Mouse (Mus musculus): Measurements from ENCODE around the gene Cfl1. TPM values are rescaled to one million over a fixed set of nuclear protein-coding genes. Genes with fewer than 3 reads are reported as not detected.

The Cfl1 gene
- total and polyA plus RNA-seq, 3 experiments = 818 to 1,768 (median 999) TPM

GRCm38 (mm10) chr19:5474281-5475068, 15.8 kb upstream of the Cfl1 start:
- in situ Hi-C loops (cut with MboI; ENCODE audit: low pct_ligation_motif_present, low pct_unique_long_range_greater_than_20kb, low sequenced_read_pairs) = no loop called here
- peaks cover 0 to 5% of the 10 kb centered on the region in 2 experiments for H3K36me3 ChIP-seq (replicated peaks in 1 of 2; ENCODE audit: control insufficient read depth in 1 of 2, insufficient read depth in 1 of 2, low read length in 1 of 2)
- no peak overlapping the region for H3K27ac ChIP-seq (ENCODE audit: insufficient read depth, low read depth)
- TF ChIP-seq EP300 (IDR thresholded peaks at IDR 0.05; ENCODE audit: low read length) = no peak
- TF ChIP-seq SIN3A (IDR thresholded peaks at IDR 0.05; ENCODE audit: low read length) = no peak
- TF ChIP-seq MAZ (IDR thresholded peaks at IDR 0.05; ENCODE audit: low read depth, low read length) = no peak
- no peak for TF ChIP-seq MAFK (IDR thresholded peaks at IDR 0.05; ENCODE audit: insufficient replicate concordance, low read length)
- no peak for TF ChIP-seq PAX5 (IDR thresholded peaks at IDR 0.05; ENCODE audit: low read length)
- no peak for TF ChIP-seq ZNF384 (IDR thresholded peaks at IDR 0.05; ENCODE audit: low read depth, low read length)
- TF ChIP-seq NELFE (IDR thresholded peaks at IDR 0.05; ENCODE audit: low read depth, low read length) = no peak
- no peak for TF ChIP-seq UBTF (IDR thresholded peaks at IDR 0.05; ENCODE audit: low read depth, low read length)
- no peak for TF ChIP-seq POLR2A (IDR thresholded peaks at IDR 0.05; ENCODE audit: low read depth, low read length)
- no peak for TF ChIP-seq GABPA (IDR thresholded peaks at IDR 0.05; ENCODE audit: insufficient replicate concordance, low read depth, low read length)
- TF ChIP-seq ELF1 (IDR thresholded peaks at IDR 0.05; ENCODE audit: low read depth, low read length) = no peak
- no peak for TF ChIP-seq SMC3 (IDR thresholded peaks at IDR 0.05; ENCODE audit: low read depth, low read length)
- no peak for TF ChIP-seq CHD1 (IDR thresholded peaks at IDR 0.05; ENCODE audit: low read depth, low read length)
- no peak for TF ChIP-seq MYC (IDR thresholded peaks at IDR 0.05; ENCODE audit: low read depth, low read length)
- no peak for TF ChIP-seq POLR2AphosphoS2 (IDR thresholded peaks at IDR 0.05; ENCODE audit: low read depth, low read length)
- H3K4me3 ChIP-seq (replicated peaks in 1 of 3; ENCODE audit: low read depth in 2 of 3, low read length in 2 of 3, poor library complexity in 1 of 3) = no peak overlapping the region
- H3K9me3 ChIP-seq (replicated peaks; ENCODE audit: low read length) = no peaks in the 10 kb centered on the region
- H3K27me3 ChIP-seq (replicated peaks) = no peaks in the 10 kb centered on the region
- no peaks in the 10 kb centered on the region for H3K79me2 ChIP-seq (replicated peaks; ENCODE audit: control insufficient read depth, extremely low read depth, insufficient read depth, poor library complexity, severe bottlenecking)
- H3K9ac ChIP-seq (ENCODE audit: insufficient read depth, low read depth) = no peak overlapping the region
- DNase-seq (ENCODE audit: extremely low read depth) = no peak
- H3K4me1 ChIP-seq (ENCODE audit: control insufficient read depth in 1 of 2, insufficient read depth in 2 of 2) = no peaks in the 10 kb centered on the region
- H3K4me2 ChIP-seq (ENCODE audit: insufficient read depth, low read depth, poor library complexity, severe bottlenecking) = no peak overlapping the region
- dilution Hi-C loops (cut with MboI; ENCODE audit: extremely low pct_ligation_motif_present, extremely low pct_unique_long_range_greater_than_20kb, low sequenced_read_pairs) = no loop called here

GRCm38 (mm10) chr19:5475069-5475714, 15.1 kb upstream of the Cfl1 start:
- H3K27me3 ChIP-seq (replicated peaks) = no peaks in the 10 kb centered on the region
- in situ Hi-C loops (cut with MboI; ENCODE audit: low pct_ligation_motif_present, low pct_unique_long_range_greater_than_20kb, low sequenced_read_pairs) (no loop called here), dilution Hi-C loops (cut with MboI; ENCODE audit: extremely low pct_ligation_motif_present, extremely low pct_unique_long_range_greater_than_20kb, low sequenced_read_pairs) (no loop called here)
- TF ChIP-seq POLR2A (IDR thresholded peaks at IDR 0.05; ENCODE audit: low read depth, low read length) (no peak), JUN (IDR thresholded peaks at IDR 0.05; ENCODE audit: insufficient read depth, low read depth, low read length) (no peak), CHD1 (IDR thresholded peaks at IDR 0.05; ENCODE audit: low read depth, low read length) (no peak), TCF12 (IDR thresholded peaks at IDR 0.05; ENCODE audit: low read depth, low read length) (no peak), ZC3H11A (IDR thresholded peaks at IDR 0.05; ENCODE audit: low read depth, low read length) (no peak), E2F4 (IDR thresholded peaks at IDR 0.05; ENCODE audit: insufficient replicate concordance, low read depth, low read length) (no peak), UBTF (IDR thresholded peaks at IDR 0.05; ENCODE audit: low read depth, low read length) (no peak), ZNF384 (IDR thresholded peaks at IDR 0.05; ENCODE audit: low read depth, low read length) (no peak), TBP (conservative IDR thresholded peaks at IDR 0.05; ENCODE audit: low read depth, low read length) (no peak), IRF4 (IDR thresholded peaks at IDR 0.05; ENCODE audit: low read depth, low read length) (no peak), BHLHE40 (IDR thresholded peaks at IDR 0.05; ENCODE audit: low read depth, low read length) (no peak), NELFE (IDR thresholded peaks at IDR 0.05; ENCODE audit: low read depth, low read length) (no peak), MYC (IDR thresholded peaks at IDR 0.05; ENCODE audit: low read depth, low read length) (no peak), GABPA (IDR thresholded peaks at IDR 0.05; ENCODE audit: insufficient replicate concordance, low read depth, low read length) (no peak), JUND (conservative IDR thresholded peaks at IDR 0.05; ENCODE audit: low read depth, low read length) (no peak), POLR2AphosphoS2 (IDR thresholded peaks at IDR 0.05; ENCODE audit: low read depth, low read length) (no peak), MAX (IDR thresholded peaks at IDR 0.05; ENCODE audit: low read length) (no peak)
- no peak overlapping the region for H3K4me2 ChIP-seq (ENCODE audit: insufficient read depth, low read depth, poor library complexity, severe bottlenecking)
- H3K9me3 ChIP-seq (replicated peaks; ENCODE audit: low read length) = no peaks in the 10 kb centered on the region
- no peak overlapping the region for H3K4me3 ChIP-seq (replicated peaks in 1 of 3; ENCODE audit: low read depth in 2 of 3, low read length in 2 of 3, poor library complexity in 1 of 3)
- H3K79me2 ChIP-seq (replicated peaks; ENCODE audit: control insufficient read depth, extremely low read depth, insufficient read depth, poor library complexity, severe bottlenecking) = no peaks in the 10 kb centered on the region
- no peak for DNase-seq (ENCODE audit: extremely low read depth)
- H3K36me3 ChIP-seq (replicated peaks in 1 of 2; ENCODE audit: control insufficient read depth in 1 of 2, insufficient read depth in 1 of 2, low read length in 1 of 2) = peaks cover 0 to under 1% of the 10 kb centered on the region in 2 experiments
- H3K27ac ChIP-seq (ENCODE audit: insufficient read depth, low read depth) = no peak overlapping the region
- H3K4me1 ChIP-seq (ENCODE audit: control insufficient read depth in 1 of 2, insufficient read depth in 2 of 2) = no peaks in the 10 kb centered on the region
- no peak overlapping the region for H3K9ac ChIP-seq (ENCODE audit: insufficient read depth, low read depth)
